11 mouse cellular contexts compared by ENCODE assay signal in the genomic region with DNA sequence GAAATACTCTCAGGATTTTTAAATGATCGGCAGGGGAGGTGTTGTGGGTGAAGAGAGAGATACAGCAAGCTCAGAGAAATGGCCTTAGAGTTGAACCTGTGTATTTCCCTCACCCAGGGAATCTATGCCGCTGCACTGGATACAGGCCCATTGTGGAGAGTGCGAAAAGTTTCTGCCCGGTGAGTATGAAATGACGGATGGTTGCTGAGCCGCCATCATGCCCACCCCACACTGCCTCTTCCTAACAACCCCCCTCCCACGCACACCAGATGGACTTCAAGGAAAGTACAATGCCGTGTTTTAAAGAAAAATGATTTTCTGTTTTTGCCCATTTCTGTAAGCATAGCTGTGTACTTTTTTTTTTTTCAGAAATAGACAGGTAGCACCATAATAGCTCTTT.
"Had no signal": no experiment of that assay in that cellular context is flagged by ENCODE, and none has a peak within 500 bp of the region (broad histone marks: within the 10 kb centered on the region; RNA-seq: fewer than 3 reads in every experiment).

No protein-coding gene starts in this region.

- DNase-seq: gastrocnemius, adult 2 months; gastrocnemius, postnatal 10 days; gastrocnemius, postnatal 25 days; heart, adult 2 months; heart, postnatal 4 days; kidney, adult 18-20 months; kidney, adult 8-10 months; kidney, postnatal 10 days; kidney, postnatal 25 days; kidney, postnatal 4 days; liver had no signal
